8 mouse cellular contexts compared by ENCODE assay signal in the genomic region with DNA sequence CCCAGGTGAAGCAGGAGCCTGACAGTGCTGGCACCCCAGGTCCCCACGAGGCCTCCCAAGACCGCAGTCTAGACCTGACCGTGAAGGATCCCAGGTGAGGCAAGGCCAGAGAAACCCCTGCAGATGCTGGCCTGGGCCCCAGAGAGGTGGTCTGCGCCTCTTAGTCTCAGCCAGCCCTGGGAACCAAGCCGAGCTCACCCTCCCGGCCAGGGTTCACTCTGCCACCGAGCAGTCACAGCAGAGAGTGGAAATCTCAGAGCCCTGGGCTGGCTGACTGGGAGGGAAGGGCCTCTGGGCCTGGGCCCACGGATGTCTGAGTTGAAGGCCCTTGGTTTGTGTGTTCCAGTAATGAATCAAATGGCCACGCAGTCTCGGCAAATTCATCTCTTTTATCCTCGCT.
DNase-seq lines count a peak whose midpoint lies in the region; ATAC-seq and TF ChIP-seq lines count a peak whose summit lies in the region.

No protein-coding gene starts in this region.

- TF ChIP-seq POLR2A in bone marrow, adult 2 months (IDR thresholded peaks at IDR 0.05; ENCODE audit: borderline replicate concordance, control insufficient read depth, low read depth, low read length) = 0 out of 2 replicates have a peak, but pooled peaks have one; percentile 42

- ATAC-seq in heart, embryonic 12.5 days (ENCODE audit: insufficient number of reproducible peaks, low FRiP score) = no peak
- ATAC-seq in hindbrain, embryonic 16.5 days = 0 out of 2 replicates have a peak, but pooled peaks have one; percentile 4
- no peak for ATAC-seq in midbrain, embryonic 12.5 days (ENCODE audit: low FRiP score, low read depth)

- no peak overlapping the region for H3K4me2 ChIP-seq in heart, embryonic 12.5 days
- no peak overlapping the region for H3K4me2 ChIP-seq in hindbrain, embryonic 16.5 days (ENCODE audit: low read length)
- peak overlapping the region; percentile 45 for H3K4me2 ChIP-seq in midbrain, embryonic 12.5 days (replicated peaks)

- peaks cover 19% of the 10 kb centered on the region for H3K27me3 ChIP-seq in heart, embryonic 12.5 days (replicated peaks)
- H3K27me3 ChIP-seq in hindbrain, embryonic 16.5 days (replicated peaks; ENCODE audit: control insufficient read depth, insufficient read depth, low read length) = peaks cover 25% of the 10 kb centered on the region
- peaks cover 93% of the 10 kb centered on the region for H3K27me3 ChIP-seq in midbrain, embryonic 12.5 days

- peaks cover 72% of the 10 kb centered on the region for H3K36me3 ChIP-seq in heart, embryonic 12.5 days
- H3K36me3 ChIP-seq in hindbrain, embryonic 16.5 days (ENCODE audit: control insufficient read depth, insufficient read depth, low read length) = no peaks in the 10 kb centered on the region
- H3K36me3 ChIP-seq in midbrain, embryonic 12.5 days = no peaks in the 10 kb centered on the region

- TF ChIP-seq CTCF in bone marrow, adult 2 months (IDR thresholded peaks at IDR 0.05; ENCODE audit: control insufficient read depth, insufficient read depth, low read length) = no peak

- no peak overlapping the region for H3K4me3 ChIP-seq in heart, embryonic 12.5 days
- H3K4me3 ChIP-seq in bone marrow, adult 2 months (replicated peaks; ENCODE audit: control insufficient read depth, low read depth, low read length) = peak overlapping the region; percentile 63
- no peak overlapping the region for H3K4me3 ChIP-seq in hindbrain, embryonic 16.5 days (ENCODE audit: low read length)
- no peak overlapping the region for H3K4me3 ChIP-seq in midbrain, embryonic 12.5 days

- peak overlapping the region; percentile 61; the same call in 1 of the 2 replicates for H3K9ac ChIP-seq in heart, embryonic 12.5 days
- H3K9ac ChIP-seq in hindbrain, embryonic 16.5 days (ENCODE audit: low read depth, low read length) = peak overlapping the region; percentile 27; the same call in 1 of the 2 replicates
- H3K9ac ChIP-seq in midbrain, embryonic 12.5 days (replicated peaks) = peak overlapping the region; percentile 16; the same call in 1 of the 2 replicates

- H3K4me1 ChIP-seq in heart, embryonic 12.5 days (replicated peaks) = peaks cover 30% of the 10 kb centered on the region
- H3K4me1 ChIP-seq in bone marrow, adult 2 months (ENCODE audit: control insufficient read depth, insufficient read depth, low read length) = peaks cover 3% of the 10 kb centered on the region; the same call in 1 of the 2 replicates
- H3K4me1 ChIP-seq in hindbrain, embryonic 16.5 days (ENCODE audit: control insufficient read depth, insufficient read depth, low read depth, low read length) = peaks cover 19% of the 10 kb centered on the region
- H3K4me1 ChIP-seq in midbrain, embryonic 12.5 days = peaks cover 19% of the 10 kb centered on the region

- H3K27ac ChIP-seq in heart, embryonic 12.5 days (ENCODE audit: poor library complexity, severe bottlenecking) = peak overlapping the region; percentile 60
- H3K27ac ChIP-seq in bone marrow, adult 2 months (ENCODE audit: control insufficient read depth, insufficient read depth, low read depth, low read length, poor library complexity) = peak overlapping the region; percentile 90
- peak overlapping the region; percentile 39; the same call in 1 of the 2 replicates for H3K27ac ChIP-seq in hindbrain, embryonic 16.5 days (ENCODE audit: low read depth, low read length)
- H3K27ac ChIP-seq in midbrain, embryonic 12.5 days (replicated peaks) = peak overlapping the region; percentile 59

- DNase-seq in heart, adult 18-20 months = no peak
- no peak for DNase-seq in yolk sac, embryonic 10.5 days (ENCODE audit: low spot score)
- DNase-seq in adrenal gland, postnatal 4 days (ENCODE audit: low spot score in 2 of 2) = no peak
- DNase-seq in adrenal gland, postnatal 10 days = no peak

- 65% methylated on average over 11 of the region's 11 CpGs for WGBS in heart, embryonic 12.5 days
- 12% methylated on average over 11 of the region's 11 CpGs for WGBS in bone marrow, adult 2 months
- 35% methylated on average over 11 of the region's 11 CpGs for WGBS in hindbrain, embryonic 16.5 days
- 50% methylated on average over 11 of the region's 11 CpGs for WGBS in midbrain, embryonic 12.5 days

- H3K9me3 ChIP-seq in heart, embryonic 12.5 days (replicated peaks) = no peaks in the 10 kb centered on the region
- H3K9me3 ChIP-seq in hindbrain, embryonic 16.5 days (ENCODE audit: control insufficient read depth, low read length) = no peaks in the 10 kb centered on the region
- no peaks in the 10 kb centered on the region for H3K9me3 ChIP-seq in midbrain, embryonic 12.5 days

Comparison
In these comparisons a context has a peak if more than half of its experiments do, and no peak if none do; other contexts are left out.
1. H3K27ac ChIP-seq: peak in every context shown above with its lines; median percentile 90 in bone marrow, adult 2 months; 60 in heart, embryonic 12.5 days; 59 in midbrain, embryonic 12.5 days; 39 in hindbrain, embryonic 16.5 days.